Mouse (Mus musculus): ENCODE results near the gene Gm28042. TPM values are rescaled to one million over a fixed set of nuclear protein-coding genes. Genes with fewer than 3 reads are reported as not detected.

Gene Gm28042
- polyA plus RNA-seq, 1 experiment from 2014 or later = 2.2 TPM

GRCm38 (mm10) chr2:120076076-120076705 is 48.9 kb downstream of the Gm28042 start:
- 0 out of 2 replicates have a peak, but pooled peaks have one; percentile 47 for ATAC-seq (replicated peaks; ENCODE audit: extremely low read depth, insufficient read depth, low FRiP score)
- 2% methylated on average over 36 of the region's 36 CpGs for WGBS
- no peak overlapping the region for H3K27ac ChIP-seq (ENCODE audit: low read length)
- no peaks in the 10 kb centered on the region for H3K9me3 ChIP-seq (replicated peaks; ENCODE audit: control insufficient read depth, low read length)
- H3K36me3 ChIP-seq (ENCODE audit: control insufficient read depth, insufficient read depth) = no peaks in the 10 kb centered on the region
- peaks cover 3% of the 10 kb centered on the region; the same call in 1 of the 2 replicates for H3K4me1 ChIP-seq (ENCODE audit: control insufficient read depth, insufficient read depth, low read length)
- peak overlapping the region; percentile 65 for H3K4me2 ChIP-seq (ENCODE audit: low read depth, low read length)
- peaks cover 14% of the 10 kb centered on the region for H3K27me3 ChIP-seq (ENCODE audit: control insufficient read depth, insufficient read depth, low read length)
- H3K4me3 ChIP-seq (ENCODE audit: low read length) = peak overlapping the region; percentile 44
- 0 out of 2 replicates have a peak overlapping the region, but pooled peaks have one; percentile 42 for H3K9ac ChIP-seq (ENCODE audit: low read length)

DNA sequence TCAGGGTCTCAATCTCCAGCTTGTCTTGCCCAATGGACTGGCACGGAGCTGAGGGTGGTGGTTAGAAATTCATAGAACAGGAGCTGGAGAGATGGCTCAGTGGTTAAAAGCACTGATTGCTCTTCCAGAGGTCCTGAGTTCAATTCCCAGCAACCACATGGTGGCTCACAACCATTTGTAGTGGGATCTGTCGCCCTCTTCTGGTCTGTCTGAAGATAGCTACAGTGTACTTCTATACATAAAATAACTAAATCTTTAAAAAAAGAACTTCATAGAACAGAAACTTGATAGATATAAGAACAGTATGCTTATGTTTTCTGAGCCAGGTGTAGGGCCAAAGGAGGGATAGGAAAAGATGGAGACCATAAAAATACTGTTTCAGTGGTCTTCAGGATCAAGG is 55.1 kb downstream of the Gm28042 start:
- no peak overlapping the region for H3K4me3 ChIP-seq (ENCODE audit: low read length)
- ATAC-seq (replicated peaks; ENCODE audit: extremely low read depth, insufficient read depth, low FRiP score) = no peak
- H3K27me3 ChIP-seq (ENCODE audit: control insufficient read depth, insufficient read depth, low read length) = peaks cover under 1% of the 10 kb centered on the region
- H3K9ac ChIP-seq (ENCODE audit: low read length) = no peak overlapping the region
- WGBS = 73% methylated on average over 2 of the region's 2 CpGs
- no peaks in the 10 kb centered on the region for H3K36me3 ChIP-seq (ENCODE audit: control insufficient read depth, insufficient read depth)
- 0 out of 2 replicates have a peak, but pooled peaks cover 4% of the 10 kb centered on the region for H3K9me3 ChIP-seq (replicated peaks; ENCODE audit: control insufficient read depth, low read length)
- H3K4me2 ChIP-seq (ENCODE audit: low read depth, low read length) = no peak overlapping the region
- H3K4me1 ChIP-seq (ENCODE audit: control insufficient read depth, insufficient read depth, low read length) = 0 out of 2 replicates have a peak, but pooled peaks cover 4% of the 10 kb centered on the region
- H3K27ac ChIP-seq (ENCODE audit: low read length) = no peak overlapping the region

DNA sequence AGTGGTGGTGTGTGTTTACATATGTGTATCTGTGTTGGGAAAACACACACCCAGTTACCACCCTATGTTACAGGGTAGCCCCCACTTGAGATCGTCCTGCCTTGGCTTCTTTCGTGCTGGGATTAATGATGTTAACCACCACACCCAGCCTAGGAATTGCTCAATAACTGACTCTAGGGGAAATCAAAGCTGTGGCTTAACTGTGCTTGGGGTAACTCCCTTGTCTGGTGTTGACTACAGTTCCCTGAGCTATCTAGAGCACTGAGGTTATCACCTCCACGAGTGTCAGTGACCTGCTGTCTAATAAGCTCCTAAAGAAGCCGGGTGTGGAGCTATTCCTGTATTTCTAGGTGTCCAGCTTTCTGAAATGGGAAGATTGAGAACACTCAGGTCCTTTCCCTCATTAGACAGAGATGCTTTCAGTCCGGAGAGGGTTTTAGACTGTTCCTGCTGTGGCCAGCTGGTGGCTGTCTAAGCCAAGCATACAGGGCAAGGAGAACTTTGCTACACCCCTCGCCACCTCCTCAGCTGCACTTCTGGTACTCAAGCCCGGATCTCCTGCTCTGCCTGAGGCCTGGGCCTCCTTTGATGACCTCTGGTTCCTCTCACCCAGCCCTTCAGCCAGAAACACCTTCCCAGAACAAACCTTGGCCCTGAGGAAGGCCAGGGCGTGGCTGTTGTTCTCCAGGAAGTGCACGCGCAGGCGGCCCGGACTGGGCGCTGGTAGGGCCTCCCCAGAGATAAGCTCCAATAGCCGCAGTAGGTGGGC is 57.5 kb downstream of the Gm28042 start:
- H3K4me2 ChIP-seq (ENCODE audit: low read depth, low read length) = no peak overlapping the region
- H3K9me3 ChIP-seq (replicated peaks; ENCODE audit: control insufficient read depth, low read length) = 0 out of 2 replicates have a peak, but pooled peaks cover 4% of the 10 kb centered on the region
- peaks cover 4% of the 10 kb centered on the region for H3K36me3 ChIP-seq (ENCODE audit: control insufficient read depth, insufficient read depth)
- peak; percentile 82 for ATAC-seq (replicated peaks; ENCODE audit: extremely low read depth, insufficient read depth, low FRiP score)
- no peak overlapping the region for H3K4me3 ChIP-seq (ENCODE audit: low read length)
- no peaks in the 10 kb centered on the region for H3K27me3 ChIP-seq (ENCODE audit: control insufficient read depth, insufficient read depth, low read length)
- 46% methylated on average over 14 of the region's 14 CpGs for WGBS
- no peak overlapping the region for H3K27ac ChIP-seq (ENCODE audit: low read length)
- H3K9ac ChIP-seq (ENCODE audit: low read length) = peak overlapping the region; percentile 53
- H3K4me1 ChIP-seq (ENCODE audit: control insufficient read depth, insufficient read depth, low read length) = 0 out of 2 replicates have a peak, but pooled peaks cover 4% of the 10 kb centered on the region

DNA sequence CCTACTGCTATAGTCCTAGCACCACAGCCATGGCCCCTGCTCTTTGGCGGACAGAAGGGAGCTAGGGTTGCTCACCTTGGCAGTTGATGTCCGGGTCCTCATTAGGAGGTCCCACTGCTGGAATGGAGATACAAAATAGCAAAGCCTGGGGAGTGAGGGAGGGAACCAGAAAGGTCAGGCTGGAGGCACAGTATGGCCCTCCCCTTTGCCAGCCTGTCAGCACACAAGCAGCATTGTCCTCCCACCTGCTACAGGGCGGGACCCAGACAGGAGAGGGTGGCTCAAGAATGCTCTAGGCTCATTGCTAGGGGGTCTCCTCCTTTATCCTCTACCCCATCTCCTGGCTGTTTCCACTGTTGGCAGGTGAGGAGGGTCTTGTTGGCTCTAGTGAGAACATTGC is 58.7 kb downstream of the Gm28042 start:
- Histone ChIP-seq H3K4me2 (ENCODE audit: low read depth, low read length) (no peak overlapping the region), H3K9me3 (replicated peaks; ENCODE audit: control insufficient read depth, low read length) (0 out of 2 replicates have a peak, but pooled peaks cover 4% of the 10 kb centered on the region), H3K36me3 (ENCODE audit: control insufficient read depth, insufficient read depth) (peaks cover 9% of the 10 kb centered on the region), H3K9ac (ENCODE audit: low read length) (no peak overlapping the region), H3K4me1 (ENCODE audit: control insufficient read depth, insufficient read depth, low read length) (0 out of 2 replicates have a peak, but pooled peaks cover 7% of the 10 kb centered on the region), H3K4me3 (ENCODE audit: low read length) (no peak overlapping the region), H3K27ac (ENCODE audit: low read length) (no peak overlapping the region), H3K27me3 (ENCODE audit: control insufficient read depth, insufficient read depth, low read length) (no peaks in the 10 kb centered on the region)
- WGBS = 81% methylated on average over 3 of the region's 3 CpGs
- ATAC-seq (replicated peaks; ENCODE audit: extremely low read depth, insufficient read depth, low FRiP score) = no peak

DNA sequence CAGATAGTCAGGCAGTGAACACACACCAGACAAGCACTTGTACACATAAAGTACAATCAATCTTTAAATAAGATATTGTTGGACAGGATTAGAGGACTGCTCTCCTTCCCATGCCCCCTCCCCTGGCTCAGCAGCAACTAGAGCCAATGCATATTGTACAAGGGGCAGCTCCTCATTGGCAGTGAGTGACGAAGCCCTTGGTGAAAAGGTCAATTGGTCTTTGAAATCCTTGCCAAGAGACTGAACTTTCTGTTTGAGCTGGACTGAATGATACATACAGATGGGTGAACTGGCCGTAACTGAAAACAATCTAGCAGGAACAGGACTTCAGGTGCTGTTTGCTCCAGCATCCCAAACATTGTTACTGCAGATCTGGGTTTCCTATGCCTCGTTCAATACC is 60.1 kb downstream of the Gm28042 start:
- no peak overlapping the region for H3K4me2 ChIP-seq (ENCODE audit: low read depth, low read length)
- no peak for ATAC-seq (replicated peaks; ENCODE audit: extremely low read depth, insufficient read depth, low FRiP score)
- H3K36me3 ChIP-seq (ENCODE audit: control insufficient read depth, insufficient read depth) = peaks cover 13% of the 10 kb centered on the region
- H3K27me3 ChIP-seq (ENCODE audit: control insufficient read depth, insufficient read depth, low read length) = no peaks in the 10 kb centered on the region
- no peak overlapping the region for H3K9ac ChIP-seq (ENCODE audit: low read length)
- H3K4me1 ChIP-seq (ENCODE audit: control insufficient read depth, insufficient read depth, low read length) = 0 out of 2 replicates have a peak, but pooled peaks cover 7% of the 10 kb centered on the region
- no peak overlapping the region for H3K4me3 ChIP-seq (ENCODE audit: low read length)
- 83% methylated on average over 3 of the region's 3 CpGs for WGBS
- H3K9me3 ChIP-seq (replicated peaks; ENCODE audit: control insufficient read depth, low read length) = 0 out of 2 replicates have a peak, but pooled peaks cover under 1% of the 10 kb centered on the region
- H3K27ac ChIP-seq (ENCODE audit: low read length) = no peak overlapping the region

DNA sequence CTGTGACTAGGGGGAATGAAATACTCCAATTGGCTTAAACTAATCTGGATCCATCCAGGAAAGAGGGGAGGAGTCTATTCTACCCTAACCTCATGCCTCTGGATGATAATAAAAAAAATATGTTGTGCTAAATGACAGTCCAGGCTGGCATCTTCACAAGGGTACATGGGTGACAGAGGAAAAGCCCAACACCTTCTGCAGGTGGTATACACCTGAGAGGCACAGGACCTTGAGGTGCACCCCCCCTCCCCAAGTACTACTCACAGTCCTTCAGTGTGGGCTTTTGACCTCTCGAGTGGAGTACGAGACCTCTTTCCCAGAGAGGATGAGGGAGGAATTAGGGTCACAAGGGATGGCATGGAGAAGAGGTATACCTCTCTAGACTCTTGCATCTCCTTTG is 60.6 kb downstream of the Gm28042 start:
- 90% methylated on average over 2 of the region's 2 CpGs for WGBS
- Histone ChIP-seq H3K4me3 (ENCODE audit: low read length) (no peak overlapping the region), H3K4me1 (ENCODE audit: control insufficient read depth, insufficient read depth, low read length) (0 out of 2 replicates have a peak, but pooled peaks cover 7% of the 10 kb centered on the region), H3K27ac (ENCODE audit: low read length) (no peak overlapping the region), H3K9me3 (replicated peaks; ENCODE audit: control insufficient read depth, low read length) (no peaks in the 10 kb centered on the region), H3K27me3 (ENCODE audit: control insufficient read depth, insufficient read depth, low read length) (no peaks in the 10 kb centered on the region), H3K9ac (ENCODE audit: low read length) (no peak overlapping the region), H3K36me3 (ENCODE audit: control insufficient read depth, insufficient read depth) (peaks cover 13% of the 10 kb centered on the region), H3K4me2 (ENCODE audit: low read depth, low read length) (no peak overlapping the region)
- no peak for ATAC-seq (replicated peaks; ENCODE audit: extremely low read depth, insufficient read depth, low FRiP score)

DNA sequence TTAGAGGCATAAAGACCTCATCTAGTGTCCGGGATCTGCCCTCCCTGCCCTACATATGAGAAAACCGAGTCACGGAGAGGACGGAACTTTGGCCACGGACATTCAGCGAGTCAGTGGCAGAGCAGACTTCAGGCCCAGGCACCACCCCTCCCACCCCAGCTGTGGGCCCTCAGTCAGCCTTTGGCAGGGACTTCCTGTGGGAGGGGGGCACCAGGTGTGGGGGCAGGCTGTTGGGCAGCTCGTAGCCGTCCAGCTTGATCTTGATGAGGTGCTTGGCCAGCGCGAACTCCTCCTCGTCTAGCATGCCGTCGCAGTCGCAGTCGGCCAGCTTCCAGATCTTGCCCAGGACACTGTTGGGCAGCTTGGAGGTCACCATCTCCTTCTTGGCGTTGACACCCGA is 63.7 kb downstream of the Gm28042 start:
- ATAC-seq (replicated peaks; ENCODE audit: extremely low read depth, insufficient read depth, low FRiP score) = no peak
- Histone ChIP-seq H3K36me3 (ENCODE audit: control insufficient read depth, insufficient read depth) (peaks cover 19% of the 10 kb centered on the region), H3K27me3 (ENCODE audit: control insufficient read depth, insufficient read depth, low read length) (no peaks in the 10 kb centered on the region), H3K9me3 (replicated peaks; ENCODE audit: control insufficient read depth, low read length) (no peaks in the 10 kb centered on the region), H3K9ac (ENCODE audit: low read length) (no peak overlapping the region), H3K4me2 (ENCODE audit: low read depth, low read length) (no peak overlapping the region), H3K27ac (ENCODE audit: low read length) (no peak overlapping the region), H3K4me1 (ENCODE audit: control insufficient read depth, insufficient read depth, low read length) (peaks cover 12% of the 10 kb centered on the region), H3K4me3 (ENCODE audit: low read length) (no peak overlapping the region)
- WGBS = 61% methylated on average over 17 of the region's 17 CpGs
